Mouse (Mus musculus) heart, embryonic 16.5 days (tissue): ENCODE measurements around the gene Ppp6r3. TPM values are rescaled to one million over a fixed set of nuclear protein-coding genes. Genes with fewer than 3 reads are reported as not detected.

Source experiments
- ATAC-seq: fragments of 200-750 bp; cut with Nextera tagmentation; replicated peaks from 2 replicates; pipeline ENCODE4 v1.8.0; 2017; ENCODE audit warnings: moderate number of reproducible peaks; ENCODE audit not compliant: insufficient read depth, low FRiP score; ENCODE audit errors: extremely low read depth
- H3K27ac ChIP-seq: fragments of 300-500 bp; sonication (generic); 2 replicates; pipeline ENCODE4 v1.5.1; 2014; ENCODE audit warnings: mild to moderate bottlenecking, low read length, control low read depth, moderate library complexity
- H3K27me3 ChIP-seq: fragments of 300-500 bp; sonication (generic); 2 replicates; pipeline ENCODE4 v1.6.1; 2014; ENCODE audit warnings: low read length, mixed read lengths; ENCODE audit not compliant: control insufficient read depth, insufficient read depth
- H3K36me3 ChIP-seq: fragments of 300-500 bp; sonication (generic); 2 replicates; pipeline ENCODE4 v1.6.1; 2014; ENCODE audit not compliant: control insufficient read depth, insufficient read depth
- H3K4me1 ChIP-seq: fragments of 300-500 bp; sonication (generic); 2 replicates; pipeline ENCODE4 v1.6.1; 2014; ENCODE audit warnings: low read length, mixed read lengths; ENCODE audit not compliant: control insufficient read depth, insufficient read depth
- H3K4me2 ChIP-seq: fragments of 300-500 bp; sonication (generic); 2 replicates; pipeline ENCODE4 v1.6.1; 2014; ENCODE audit warnings: low read depth, mild to moderate bottlenecking, control low read depth, low read length
- H3K4me3 ChIP-seq: fragments of 300-500 bp; sonication (generic); 2 replicates; pipeline ENCODE4 v1.5.1; 2014; ENCODE audit warnings: mild to moderate bottlenecking, control low read depth, low read length
- H3K9ac ChIP-seq: fragments of 300-500 bp; sonication (generic); 2 replicates; pipeline ENCODE4 v1.6.1; 2014; ENCODE audit warnings: low read length, control low read depth
- H3K9me3 ChIP-seq: fragments of 300-500 bp; sonication (generic); replicated peaks from 2 replicates; pipeline ENCODE4 v1.6.1; 2016; ENCODE audit warnings: low read length; ENCODE audit not compliant: control insufficient read depth
- WGBS: fragments of 180-500 bp; shearing (Covaris S2); extraction: QIAGEN DNeasy Blood & Tissue Kit; methylation state at CpG from one replicate; pipeline ENCODE4 v1.1.7; 2014; 5-methylcytosine and 5-hydroxymethylcytosine counted together
- polyA plus RNA-seq: library from polyadenylated mRNA; unstranded; fragments of >200 nt; fragmentation: Nextera tagmentation; extraction: Ambion mirVana; gene quantifications from 2 replicates; pipeline ENCODE4 v1.2.1, GENCODE M21; 2015

Gene Ppp6r3
- polyA plus RNA-seq, 1 experiment from 2014 or later: 53.3 TPM

- 84% methylated on average over 4 of the region's 4 CpGs for WGBS
- Histone ChIP-seq H3K4me2 (no peak overlapping the region), H3K4me3 (no peak overlapping the region), H3K27me3 (no peaks in the 10 kb centered on the region), H3K36me3 (peaks cover 28% of the 10 kb centered on the region), H3K9ac (no peak overlapping the region), H3K27ac (no peak overlapping the region), H3K9me3 (no peaks in the 10 kb centered on the region), H3K4me1 (no peaks in the 10 kb centered on the region)
- ATAC-seq: no peak
Observed at GRCm38 (mm10) chr19:3519471-3520169, 55.9 kb downstream of the Ppp6r3 start.

- peaks cover 42% of the 10 kb centered on the region for H3K36me3 ChIP-seq
- ATAC-seq: no peak
- H3K27ac ChIP-seq: no peak overlapping the region
- WGBS: 89% methylated on average over 3 of the region's 3 CpGs
- H3K27me3 ChIP-seq: no peaks in the 10 kb centered on the region
- H3K9me3 ChIP-seq: no peaks in the 10 kb centered on the region
- no peak overlapping the region for H3K4me3 ChIP-seq
- no peaks in the 10 kb centered on the region for H3K4me1 ChIP-seq
- no peak overlapping the region for H3K9ac ChIP-seq
- H3K4me2 ChIP-seq: no peak overlapping the region
Observed at GRCm38 (mm10) chr19:3497216-3497615, 78.3 kb downstream of the Ppp6r3 start.

- Histone ChIP-seq H3K4me3 (no peak overlapping the region), H3K36me3 (peaks cover 76% of the 10 kb centered on the region), H3K27ac (no peak overlapping the region), H3K4me1 (no peaks in the 10 kb centered on the region), H3K4me2 (no peak overlapping the region), H3K9ac (no peak overlapping the region), H3K9me3 (no peaks in the 10 kb centered on the region), H3K27me3 (no peaks in the 10 kb centered on the region)
- 93% methylated on average over 4 of the region's 4 CpGs for WGBS
- no peak for ATAC-seq
Observed at GRCm38 (mm10) chr19:3489826-3490225, 85.7 kb downstream of the Ppp6r3 start.

- no peak for ATAC-seq
- no peaks in the 10 kb centered on the region for H3K9me3 ChIP-seq
- H3K36me3 ChIP-seq: peaks cover 61% of the 10 kb centered on the region
- H3K4me1 ChIP-seq: no peaks in the 10 kb centered on the region
- no peak overlapping the region for H3K9ac ChIP-seq
- no peak overlapping the region for H3K4me3 ChIP-seq
- H3K27ac ChIP-seq: no peak overlapping the region
- H3K4me2 ChIP-seq: no peak overlapping the region
- no peaks in the 10 kb centered on the region for H3K27me3 ChIP-seq
- WGBS: 94% methylated on average over 7 of the region's 7 CpGs
Observed at GRCm38 (mm10) chr19:3482831-3483230, 92.7 kb downstream of the Ppp6r3 start.

GRCm38 (mm10) chr19:3480101-3480500 lies 95.4 kb downstream of the Ppp6r3 start:
- Histone ChIP-seq H3K9ac (no peak overlapping the region), H3K9me3 (no peaks in the 10 kb centered on the region), H3K36me3 (peaks cover 36% of the 10 kb centered on the region), H3K27me3 (no peaks in the 10 kb centered on the region), H3K4me1 (no peaks in the 10 kb centered on the region), H3K4me2 (no peak overlapping the region), H3K27ac (no peak overlapping the region), H3K4me3 (no peak overlapping the region)
- no peak for ATAC-seq
- 76% methylated on average over 8 of the region's 8 CpGs for WGBS

DNA sequence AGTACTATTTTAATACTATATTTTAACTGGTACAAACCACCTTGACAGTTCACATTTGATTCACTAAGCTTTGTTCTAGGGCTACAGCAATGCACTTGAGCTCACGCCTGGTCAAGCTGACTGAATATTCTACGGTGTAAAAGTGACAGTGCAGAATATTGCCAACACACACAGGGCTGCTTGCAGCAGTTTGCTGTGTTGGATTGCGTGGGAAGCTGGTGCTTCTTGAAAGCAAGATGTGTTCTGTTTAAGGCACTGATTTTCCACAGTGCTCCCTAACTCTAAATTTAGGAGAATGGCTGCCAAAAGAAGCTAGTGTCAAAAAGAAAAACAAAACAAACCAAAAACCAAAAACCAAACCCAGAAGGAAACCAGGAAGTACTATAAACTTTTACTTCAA lies 98.6 kb downstream of the Ppp6r3 start:
- H3K36me3 ChIP-seq: peaks cover 32% of the 10 kb centered on the region
- WGBS: 89% methylated on average over 3 of the region's 3 CpGs
- no peak overlapping the region for H3K27ac ChIP-seq
- ATAC-seq: no peak
- no peaks in the 10 kb centered on the region for H3K27me3 ChIP-seq
- no peak overlapping the region for H3K9ac ChIP-seq
- H3K4me1 ChIP-seq: no peaks in the 10 kb centered on the region
- H3K9me3 ChIP-seq: no peaks in the 10 kb centered on the region
- H3K4me3 ChIP-seq: no peak overlapping the region
- H3K4me2 ChIP-seq: no peak overlapping the region

DNA sequence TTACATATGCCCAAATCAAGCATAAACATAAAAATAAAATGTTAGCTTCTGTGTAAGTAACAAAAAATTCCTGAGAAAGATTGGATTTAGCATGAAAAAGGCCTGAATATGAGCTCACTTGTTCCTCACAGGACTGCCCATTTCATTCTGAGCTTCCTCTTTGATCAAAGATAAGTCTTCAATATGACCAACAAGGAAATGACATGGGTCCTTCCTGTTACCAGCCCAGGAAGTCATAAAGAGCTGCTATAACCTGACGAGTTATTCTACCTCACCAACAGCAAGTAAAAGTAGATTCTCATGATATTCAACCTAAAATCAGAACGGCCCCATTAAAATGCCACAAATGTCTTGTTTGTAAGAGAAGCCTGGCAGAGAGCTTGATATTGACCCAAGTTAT lies 104.3 kb downstream of the Ppp6r3 start:
- H3K4me3 ChIP-seq: no peak overlapping the region
- no peaks in the 10 kb centered on the region for H3K27me3 ChIP-seq
- no peaks in the 10 kb centered on the region; the same call in 1 of the 2 replicates for H3K9me3 ChIP-seq
- 86% methylated on average over 2 of the region's 2 CpGs for WGBS
- H3K4me2 ChIP-seq: no peak overlapping the region
- ATAC-seq: no peak
- H3K4me1 ChIP-seq: no peaks in the 10 kb centered on the region
- H3K36me3 ChIP-seq: peaks cover 66% of the 10 kb centered on the region
- no peak overlapping the region for H3K9ac ChIP-seq
- no peak overlapping the region for H3K27ac ChIP-seq

GRCm38 (mm10) chr19:3467574-3467973 lies 108.0 kb downstream of the Ppp6r3 start:
- Histone ChIP-seq H3K4me2 (no peak overlapping the region), H3K27ac (no peak overlapping the region), H3K36me3 (peaks cover 83% of the 10 kb centered on the region), H3K9me3 (no peaks in the 10 kb centered on the region; the same call in 1 of the 2 replicates), H3K4me1 (no peaks in the 10 kb centered on the region), H3K4me3 (no peak overlapping the region), H3K9ac (no peak overlapping the region), H3K27me3 (no peaks in the 10 kb centered on the region)
- no peak for ATAC-seq
- WGBS: 97% methylated on average over 7 of the region's 7 CpGs

- Histone ChIP-seq H3K4me1 (no peaks in the 10 kb centered on the region), H3K36me3 (peaks cover 87% of the 10 kb centered on the region), H3K27ac (no peak overlapping the region), H3K4me2 (no peak overlapping the region), H3K27me3 (no peaks in the 10 kb centered on the region), H3K4me3 (no peak overlapping the region), H3K9me3 (no peaks in the 10 kb centered on the region), H3K9ac (no peak overlapping the region)
- ATAC-seq: no peak
- 93% methylated on average over 3 of the region's 3 CpGs for WGBS
Observed at GRCm38 (mm10) chr19:3459986-3460385, 115.6 kb downstream of the Ppp6r3 start.
